Mouse (Mus musculus): ENCODE data around the gene Gng12.
"Not testable (repeated sequence)": the region's sequence is repeated elsewhere in the genome, so short reads cannot be mapped to it uniquely, and the experiment has no call there.

Gng12 gene

GRCm38 (mm10) chr6:66989518-66989917, 93.3 kb downstream of the Gng12 start:
- DNase-seq (ENCODE audit: low spot score in 2 of 2): no peak

GRCm38 (mm10) chr6:66992232-66992631, 96.0 kb downstream of the Gng12 start:
- no peak for DNase-seq (ENCODE audit: low spot score in 2 of 2)

GRCm38 (mm10) chr6:66992786-66993185, 96.6 kb downstream of the Gng12 start:
- DNase-seq (ENCODE audit: low spot score in 2 of 2): no peak

DNA sequence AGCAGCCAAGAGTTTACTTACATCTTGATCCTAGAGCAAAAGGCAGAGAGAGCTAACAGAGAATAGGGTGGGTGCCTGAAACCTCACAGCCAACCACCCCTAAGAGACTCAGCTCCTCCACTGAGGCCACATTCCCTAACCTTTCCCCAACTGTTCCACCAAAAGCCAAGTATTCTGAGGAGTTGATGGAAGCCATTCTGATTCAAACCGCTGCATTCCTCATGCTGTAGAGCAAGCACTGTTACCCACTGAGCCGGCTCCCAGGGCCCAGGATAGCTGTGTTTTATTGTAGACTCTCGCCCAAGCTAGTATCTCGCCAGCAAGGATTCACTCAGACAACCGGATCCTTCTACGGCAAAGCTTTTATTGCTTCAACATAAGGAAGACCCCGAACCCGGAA, 98.8 kb downstream of the Gng12 start:
- no peak for DNase-seq (ENCODE audit: low spot score in 2 of 2)

DNA sequence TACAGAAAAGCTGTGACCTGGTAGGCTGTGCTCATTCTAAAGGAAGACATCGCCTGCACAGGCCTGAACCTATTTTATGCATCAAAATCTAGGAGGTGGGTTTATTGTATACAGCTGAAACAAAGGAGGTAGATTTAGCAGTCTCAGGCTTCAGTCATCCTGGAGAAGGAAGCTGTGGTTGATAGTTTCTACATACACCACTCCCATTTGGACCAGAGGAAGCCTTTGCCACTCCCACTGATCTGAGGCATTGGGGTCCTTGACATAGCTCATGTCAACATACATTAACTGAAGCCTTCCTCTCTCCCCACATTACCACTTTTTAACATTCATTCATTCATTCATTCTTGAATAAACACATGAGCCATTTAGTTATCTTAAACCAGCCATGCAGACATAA, 99.6 kb downstream of the Gng12 start:
- DNase-seq (ENCODE audit: low spot score in 2 of 2): no peak

DNA sequence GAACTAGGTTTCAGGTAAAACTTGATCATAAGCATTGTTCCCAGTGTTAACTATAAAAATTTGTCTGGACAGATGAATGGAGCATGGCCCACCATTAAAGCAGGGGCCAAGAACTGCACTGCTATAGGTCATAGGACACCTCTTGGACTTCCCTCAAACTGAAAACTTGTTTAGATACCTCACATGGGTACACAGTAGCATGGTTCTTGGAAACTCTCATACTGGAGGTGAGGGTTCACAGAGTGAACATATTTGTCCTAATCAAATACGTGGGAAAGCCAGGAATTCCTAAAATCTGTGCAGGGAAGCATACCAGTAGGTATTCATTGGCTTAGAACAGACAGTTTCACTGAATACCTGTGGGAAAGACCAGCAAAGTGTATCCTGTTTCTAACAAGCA, 100.1 kb downstream of the Gng12 start:
- no peak for DNase-seq (ENCODE audit: low spot score in 2 of 2)

DNA sequence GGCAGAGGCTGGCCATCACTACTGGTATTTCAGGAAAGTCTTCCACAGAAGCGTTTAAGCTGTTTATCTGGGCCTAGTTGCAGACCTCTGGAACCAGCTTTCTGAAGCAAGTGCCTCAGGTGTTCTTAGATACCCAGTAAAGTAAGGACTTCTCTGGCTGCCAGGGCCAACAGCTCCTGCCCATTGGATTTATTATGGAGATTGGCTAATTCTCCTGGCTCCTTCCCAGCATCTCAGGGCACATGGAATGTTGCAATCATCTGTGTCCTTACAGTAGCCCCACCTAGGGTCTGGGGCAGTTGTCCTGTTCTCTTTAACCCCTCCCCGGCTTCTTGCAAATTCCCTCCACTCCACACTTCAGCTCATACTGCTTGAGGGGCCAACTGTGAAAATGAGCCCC, 102.4 kb downstream of the Gng12 start:
- no peak for DNase-seq (ENCODE audit: low spot score in 2 of 2)

- no peak for DNase-seq (ENCODE audit: low spot score in 2 of 2)
Observed at GRCm38 (mm10) chr6:66999800-67000199, 103.6 kb downstream of the Gng12 start.

GRCm38 (mm10) chr6:67009888-67010287, 113.7 kb downstream of the Gng12 start:
- DNase-seq (ENCODE audit: low spot score in 2 of 2): no peak

DNA sequence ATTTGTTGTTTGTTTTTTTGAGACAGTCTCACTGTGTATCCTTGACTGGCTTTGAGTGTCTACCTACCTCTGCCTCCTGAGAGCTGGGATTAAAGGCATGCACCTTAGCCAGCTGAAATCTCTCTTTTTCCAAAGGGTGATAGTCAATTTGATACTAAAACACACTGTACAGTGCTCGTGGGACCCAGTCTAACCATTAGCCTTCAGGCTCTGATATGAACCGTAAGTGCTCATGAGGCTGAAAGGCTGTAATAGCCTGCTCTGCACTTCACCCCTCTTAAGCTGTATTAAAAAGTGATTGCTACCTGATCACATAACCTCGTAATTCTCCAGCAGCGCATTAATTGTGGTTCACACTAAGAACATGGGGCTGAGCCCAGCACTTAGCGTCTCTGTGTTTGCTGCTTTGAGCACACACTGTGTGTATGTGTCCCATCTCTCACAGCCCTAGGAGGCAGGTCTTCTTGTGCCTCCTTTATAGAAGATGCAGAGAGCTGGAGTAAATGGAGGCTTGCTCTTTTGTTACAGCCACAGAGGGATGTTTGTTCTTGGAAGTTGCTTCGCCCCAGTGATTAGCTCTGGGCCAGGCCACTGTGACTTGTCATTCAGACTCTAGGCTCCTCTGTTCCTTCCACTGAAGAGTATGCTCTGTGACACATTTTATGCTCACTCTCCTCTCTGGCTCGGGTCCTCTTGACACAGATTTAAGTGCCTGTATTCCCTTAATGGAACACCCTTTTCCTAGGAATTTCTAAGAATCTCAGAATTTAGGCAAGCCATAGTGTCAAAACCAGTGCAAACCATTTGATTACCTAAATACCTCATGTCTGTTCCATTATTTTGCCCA, 114.4 kb downstream of the Gng12 start:
- no peak for DNase-seq (ENCODE audit: low spot score in 2 of 2)

DNA sequence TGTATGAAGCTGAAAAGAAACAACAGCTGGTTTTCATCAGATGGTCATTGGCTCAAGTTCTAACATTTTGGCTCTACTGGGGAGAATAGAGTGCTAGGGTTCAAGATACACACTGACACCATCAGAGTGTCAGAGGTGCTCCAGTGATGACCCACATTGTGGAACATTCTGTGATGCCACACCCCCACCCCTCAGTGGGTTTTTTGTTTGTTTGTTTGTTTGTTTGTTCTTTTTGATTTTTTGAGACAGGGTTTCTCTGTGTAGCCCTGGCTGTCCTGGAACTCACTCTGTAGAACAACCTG, 115.0 kb downstream of the Gng12 start:
- DNase-seq (ENCODE audit: low spot score in 2 of 2): no peak

DNA sequence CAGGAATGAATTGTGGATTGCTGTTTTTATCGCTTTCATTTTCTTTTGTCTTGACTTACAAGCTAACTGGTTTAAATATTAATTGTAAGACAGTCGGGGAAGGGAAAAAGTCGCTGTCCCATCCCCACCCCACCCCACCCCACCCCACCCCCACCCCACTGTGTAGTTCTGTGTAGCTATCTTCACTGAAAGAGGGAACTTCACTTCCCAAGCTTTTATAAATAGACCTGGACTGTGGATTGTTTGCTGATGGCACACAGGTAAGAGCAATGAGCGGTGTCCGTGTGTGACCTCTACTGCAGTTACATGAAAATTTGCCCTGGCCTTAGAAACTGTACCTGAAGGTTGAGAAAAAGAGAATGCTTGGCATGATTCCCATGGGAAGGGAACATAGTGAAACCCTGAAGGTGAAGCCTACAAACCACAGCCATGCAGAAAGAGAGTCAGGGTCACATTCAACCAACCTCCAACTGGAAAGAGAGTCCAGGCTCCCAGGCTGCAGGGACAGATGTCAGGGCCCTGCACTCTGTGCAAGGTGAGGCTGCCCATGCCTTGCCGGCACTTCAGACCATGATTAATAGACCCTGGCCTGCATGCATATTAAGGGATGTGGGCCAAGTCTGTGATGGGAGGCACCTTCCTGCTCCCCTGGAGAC, 117.2 kb downstream of the Gng12 start:
- no peak for DNase-seq (ENCODE audit: low spot score in 2 of 2)

GRCm38 (mm10) chr6:67013949-67014678, 117.9 kb downstream of the Gng12 start:
- DNase-seq (ENCODE audit: low spot score in 2 of 2): no peak

DNA sequence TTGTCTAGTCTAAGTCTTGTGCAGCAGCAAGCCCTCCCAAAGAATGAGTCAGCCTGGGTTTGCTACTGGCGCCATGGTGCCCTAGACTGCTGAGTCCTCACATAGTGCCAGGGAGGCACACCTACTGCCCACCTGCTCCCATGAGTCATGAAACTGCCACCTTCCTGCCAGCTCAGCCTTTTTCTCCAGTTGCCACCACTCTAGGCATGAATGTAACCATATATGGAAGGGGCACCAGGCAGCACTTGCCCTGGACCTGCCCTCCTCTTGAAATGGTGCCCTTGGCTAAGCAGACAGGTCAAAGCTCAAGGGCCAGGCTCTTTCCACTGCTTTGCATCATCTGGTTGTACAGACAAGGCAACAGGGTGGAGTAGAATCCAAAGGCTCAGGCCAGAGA, 118.5 kb downstream of the Gng12 start:
- DNase-seq (ENCODE audit: low spot score in 2 of 2): no peak

GRCm38 (mm10) chr6:67015739-67016519, 119.7 kb downstream of the Gng12 start:
- DNase-seq (ENCODE audit: low spot score in 2 of 2): no peak

- DNase-seq (ENCODE audit: low spot score in 2 of 2): no peak
Observed at GRCm38 (mm10) chr6:67016520-67017111, 120.4 kb downstream of the Gng12 start.

- no peak for DNase-seq (ENCODE audit: low spot score in 2 of 2)
Observed at GRCm38 (mm10) chr6:67018365-67018764, 122.2 kb downstream of the Gng12 start.

DNA sequence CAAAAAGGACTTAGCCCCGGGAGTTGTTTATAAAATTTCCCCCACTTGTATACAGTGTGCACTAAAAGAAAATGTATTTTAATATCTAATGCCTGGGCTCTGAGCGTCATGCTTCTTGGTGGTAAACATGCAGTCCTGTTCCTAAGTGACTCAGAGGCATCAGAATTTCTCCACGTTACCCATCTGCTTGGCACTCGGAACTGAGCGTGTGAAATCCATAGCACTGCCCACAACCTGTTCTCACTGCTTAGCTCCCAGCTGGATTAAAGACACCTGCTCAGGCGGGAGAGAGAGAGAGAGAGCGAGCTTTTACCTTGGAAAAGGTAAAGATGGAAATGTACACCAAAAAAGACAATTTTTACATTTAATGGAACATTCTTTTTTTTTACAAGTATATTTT, 122.8 kb downstream of the Gng12 start:
- not testable (repeated sequence) for DNase-seq (ENCODE audit: low spot score in 2 of 2)

DNA sequence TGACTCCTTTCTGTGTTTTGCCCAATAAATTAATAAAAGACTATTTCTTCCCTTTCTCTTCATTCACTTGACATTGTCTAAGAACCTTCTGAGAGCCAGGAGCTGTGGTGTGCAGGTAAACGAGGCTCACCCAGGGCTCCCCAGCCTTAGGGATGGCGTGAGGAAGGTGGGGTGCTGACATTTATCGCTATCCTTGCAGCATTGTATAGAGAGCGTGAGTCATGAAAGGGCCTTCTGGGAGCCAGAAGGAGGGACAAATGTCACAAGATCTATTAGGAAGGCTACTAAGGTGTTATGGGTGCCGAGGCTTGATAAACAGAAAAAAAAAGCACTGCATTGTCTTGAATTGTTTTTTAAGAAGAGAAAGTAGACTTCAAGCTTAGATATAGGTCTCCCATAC, 125.1 kb downstream of the Gng12 start:
- DNase-seq (ENCODE audit: low spot score in 2 of 2): no peak

- DNase-seq (ENCODE audit: low spot score in 2 of 2): no peak
Observed at GRCm38 (mm10) chr6:67023729-67024128, 127.5 kb downstream of the Gng12 start.

DNA sequence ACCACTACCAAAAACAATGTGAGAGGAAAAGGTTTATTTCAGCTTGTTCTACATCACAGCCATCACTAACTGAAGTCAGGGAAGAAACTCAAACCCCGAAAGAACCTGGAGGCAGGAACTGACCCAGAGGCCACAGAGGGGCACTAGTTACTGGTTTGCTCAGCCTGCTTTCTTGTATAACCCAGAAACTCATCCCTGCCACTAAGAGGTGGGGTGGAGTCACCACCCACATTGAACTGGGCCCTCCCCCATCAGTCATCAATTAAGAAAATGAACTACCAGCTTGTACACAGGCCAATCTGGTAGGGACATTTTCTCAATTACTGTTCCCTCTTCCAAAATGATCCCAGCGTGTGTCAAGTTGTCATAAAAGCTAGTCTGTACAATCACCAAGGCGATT, 130.5 kb downstream of the Gng12 start:
- DNase-seq (ENCODE audit: low spot score in 2 of 2): no peak

Measured in urinary bladder, adult 18-20 months (tissue).